Mouse (Mus musculus): ENCODE results near the gene Unc93a.
"Not testable (repeated sequence)": the region's sequence is repeated elsewhere in the genome, so short reads cannot be mapped to it uniquely, and the experiment has no call there.

Unc93a gene

GRCm38 (mm10) chr17:13069227-13069626, 62.4 kb downstream of the Unc93a start:
- not testable (repeated sequence) for DNase-seq (ENCODE audit: low spot score in 2 of 2)

DNA sequence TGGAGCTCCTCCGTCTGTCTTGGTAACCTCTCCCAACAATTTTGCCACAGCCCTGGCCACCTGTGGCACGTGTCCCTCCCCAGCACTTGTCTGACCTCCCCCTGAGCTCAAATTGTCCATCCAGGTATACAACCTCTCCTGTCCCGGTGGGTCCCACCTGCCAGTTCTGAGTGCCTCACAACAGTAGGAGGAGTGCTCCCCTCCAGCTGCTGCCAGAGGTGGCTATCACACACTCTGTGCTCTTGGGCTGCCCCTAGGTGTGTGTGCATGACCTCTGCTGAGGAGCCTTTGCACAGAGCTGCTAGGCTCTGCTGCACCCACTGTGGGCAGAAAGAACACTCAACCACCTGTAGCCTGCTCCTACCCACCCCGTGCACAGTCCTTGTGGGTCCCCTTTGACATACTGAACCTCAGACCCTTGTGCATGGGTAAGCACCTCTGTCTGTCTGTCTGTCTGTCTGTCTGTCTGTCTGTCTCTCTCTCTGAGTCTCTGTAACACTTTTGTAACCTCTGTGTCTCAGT, 63.7 kb downstream of the Unc93a start:
- DNase-seq (ENCODE audit: low spot score in 2 of 2) = not testable (repeated sequence)

DNA sequence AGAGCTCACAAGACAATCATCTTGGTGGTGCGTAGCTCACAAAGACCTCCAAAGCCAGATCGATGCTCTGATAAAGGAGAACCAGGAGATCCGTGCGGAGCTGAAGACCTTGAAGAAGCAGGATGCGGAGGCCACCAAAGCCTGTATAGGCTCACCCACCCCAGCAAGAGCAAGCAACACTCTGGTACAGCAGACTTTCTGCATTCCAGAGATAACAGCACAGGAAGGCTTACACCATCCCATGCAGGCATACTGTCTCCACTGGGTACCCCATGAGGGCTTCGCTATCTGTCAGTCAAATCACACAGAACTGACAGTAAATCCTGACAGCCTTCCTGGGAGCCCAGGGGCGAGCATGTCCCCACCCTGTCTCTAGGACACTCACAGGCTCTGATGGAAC, 68.7 kb downstream of the Unc93a start:
- DNase-seq (ENCODE audit: low spot score in 2 of 2) = not testable (repeated sequence)

- DNase-seq (ENCODE audit: low spot score in 2 of 2) = not testable (repeated sequence)
Observed at GRCm38 (mm10) chr17:13060804-13061203, 70.8 kb downstream of the Unc93a start, which contains the start of gene Tcp10b. TSS of gene Tcp10b (plus strand) at chr17:13061104.

All from urinary bladder, adult 18-20 months (tissue).